Mouse (Mus musculus): ENCODE measurements at regions not wholly inside any gene's neighbourhood (a gene's known extent, or its start where the extent isn't known, plus 50 kb on each side); places are given as distances from the start of the nearest gene placed in this dataset.
"Not testable (repeated sequence)": the region's sequence is repeated elsewhere in the genome, so short reads cannot be mapped to it uniquely, and the experiment has no call there.

GRCm38 (mm10) chr8:88906244-88906643 lies 137.7 kb downstream of the Sall1 start:
- DNase-seq (ENCODE audit: extremely low spot score, low spot score), result no peak

DNA sequence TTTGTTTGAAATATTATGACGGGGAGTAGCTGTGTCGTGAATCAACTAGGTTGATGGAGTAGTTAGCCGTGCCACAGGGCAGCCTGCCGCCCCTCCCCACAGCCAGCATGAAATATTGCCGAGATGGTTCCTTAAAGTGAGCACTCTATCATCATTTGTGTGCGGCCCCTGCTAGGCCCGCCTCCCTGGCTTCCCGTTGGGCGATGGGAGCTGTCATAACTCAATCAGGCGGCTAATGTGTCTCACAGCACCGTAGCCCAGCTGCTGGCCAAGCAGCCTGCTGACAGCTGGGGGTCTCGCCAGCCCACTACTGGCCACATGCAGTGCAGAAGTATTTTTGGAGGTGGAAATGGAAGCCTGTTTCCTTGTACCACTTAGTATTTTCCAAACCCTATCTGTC lies 140.9 kb downstream of the Sall1 start:
- peak; percentile 45 for DNase-seq (ENCODE audit: extremely low spot score, low spot score)

DNA sequence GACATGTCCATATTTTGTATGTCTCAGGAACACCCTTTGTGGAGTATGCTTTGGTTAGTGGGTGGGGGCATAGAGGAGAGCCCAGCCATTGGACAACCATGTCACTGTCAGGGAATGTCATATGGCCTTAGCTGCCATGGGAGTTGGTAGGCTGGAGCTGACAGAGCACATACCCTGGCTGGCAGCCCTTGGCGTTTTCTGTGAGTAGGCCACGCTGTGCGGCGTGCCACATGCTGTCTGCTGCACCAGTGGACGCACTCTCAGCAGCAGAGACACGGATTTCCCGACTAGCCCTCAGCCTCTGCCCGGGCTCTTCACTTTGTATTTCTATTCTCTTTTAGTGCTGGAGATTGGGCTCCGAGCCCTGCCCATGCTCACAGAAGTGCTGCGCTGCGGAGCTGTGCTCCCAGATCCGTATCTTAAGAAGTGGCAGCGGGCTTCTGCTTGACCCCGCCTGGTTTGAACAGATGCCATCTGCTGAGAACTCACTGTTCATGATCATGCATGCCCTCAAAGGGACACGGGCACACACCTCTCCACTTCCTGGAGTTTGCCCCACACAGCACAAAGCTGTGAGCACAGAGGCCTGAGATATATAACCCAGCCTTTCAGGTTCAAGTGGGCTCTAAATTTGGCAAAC lies 160.1 kb downstream of the Sall1 start:
- no peak for DNase-seq (ENCODE audit: extremely low spot score, low spot score)

DNA sequence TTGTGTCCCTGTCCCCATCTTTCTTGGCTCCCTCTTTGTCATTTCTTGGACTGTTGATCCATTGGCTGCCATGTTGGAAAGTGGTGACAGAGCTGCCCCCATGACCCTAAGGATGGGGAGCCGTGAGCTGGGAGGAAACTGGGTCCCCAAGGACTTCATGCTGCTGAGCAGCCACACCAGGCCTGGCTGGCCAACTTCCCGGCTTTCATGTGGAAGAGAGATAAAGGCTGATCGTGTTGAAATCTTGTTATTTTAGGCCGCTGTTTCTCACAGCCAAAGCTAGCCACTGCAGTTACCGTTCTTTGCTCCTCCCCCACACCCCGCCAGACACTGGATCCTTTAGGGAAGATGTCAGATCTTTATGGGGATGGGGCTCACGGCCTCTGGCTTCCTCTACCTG lies 164.1 kb downstream of the Sall1 start:
- DNase-seq (ENCODE audit: extremely low spot score, low spot score), result no peak

DNA sequence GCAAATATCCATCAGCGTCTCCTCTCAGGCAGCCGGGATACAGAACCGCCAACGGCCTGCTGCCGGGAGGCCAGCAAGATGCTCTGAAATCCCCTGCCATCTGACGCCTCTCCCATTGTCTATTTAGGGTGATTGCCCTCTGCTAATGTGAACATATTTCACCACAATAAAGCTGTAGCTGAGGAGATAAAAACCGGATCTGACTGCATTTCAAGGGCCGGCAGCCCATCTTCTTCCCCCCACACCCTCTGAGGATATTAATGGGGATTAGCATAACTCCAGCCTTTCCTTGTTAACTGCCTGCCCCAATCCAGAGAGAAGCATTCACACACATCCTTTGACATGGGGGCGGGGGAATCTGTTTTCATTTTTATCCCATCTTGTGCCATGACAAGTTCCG lies 166.0 kb downstream of the Sall1 start:
- DNase-seq (ENCODE audit: extremely low spot score, low spot score), result no peak

GRCm38 (mm10) chr8:88862846-88863455 lies 166.1 kb downstream of the Cyld start:
- DNase-seq (ENCODE audit: extremely low spot score, low spot score), result no peak

DNA sequence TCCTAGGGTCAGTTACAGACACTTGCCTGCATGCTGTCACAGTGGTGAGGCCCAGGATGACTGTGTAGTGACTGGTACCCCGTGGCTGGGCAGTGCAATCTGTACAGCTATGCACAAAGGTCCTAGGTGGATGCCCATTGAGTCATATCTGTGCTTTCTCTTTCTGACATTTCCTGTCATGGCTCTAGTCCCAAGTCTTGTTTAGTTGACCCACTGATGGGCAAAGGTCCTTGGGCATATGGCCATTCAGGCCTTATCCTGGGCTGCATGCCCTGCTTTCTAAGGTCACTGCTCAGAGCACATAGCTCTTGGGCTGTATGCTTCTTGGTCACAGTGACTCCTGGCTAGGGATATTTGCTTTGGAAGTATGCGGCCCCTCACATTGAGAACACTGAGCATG lies 160.4 kb downstream of the Cyld start:
- DNase-seq (ENCODE audit: extremely low spot score, low spot score), result no peak

DNA sequence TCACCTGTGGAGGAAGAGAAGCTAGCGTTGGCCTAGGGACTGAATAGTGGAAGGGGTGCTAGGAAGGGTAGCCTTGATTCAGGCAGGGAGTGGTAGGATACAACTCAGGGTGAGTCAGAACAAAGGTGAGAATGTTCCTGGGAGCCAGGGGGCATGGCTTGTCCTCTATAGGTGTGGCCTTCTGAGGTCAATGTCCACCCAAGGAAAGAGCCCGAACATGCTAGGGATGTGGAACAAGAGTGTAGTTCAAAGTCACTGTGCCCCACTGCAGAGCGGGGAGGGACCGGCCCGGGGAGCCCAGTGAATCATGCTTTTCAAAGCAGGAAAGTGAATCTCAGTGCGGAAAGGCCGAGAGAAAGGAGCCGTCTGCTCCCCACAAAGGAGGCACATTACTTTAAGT lies 156.4 kb downstream of the Cyld start:
- DNase-seq (ENCODE audit: extremely low spot score, low spot score), result no peak

DNA sequence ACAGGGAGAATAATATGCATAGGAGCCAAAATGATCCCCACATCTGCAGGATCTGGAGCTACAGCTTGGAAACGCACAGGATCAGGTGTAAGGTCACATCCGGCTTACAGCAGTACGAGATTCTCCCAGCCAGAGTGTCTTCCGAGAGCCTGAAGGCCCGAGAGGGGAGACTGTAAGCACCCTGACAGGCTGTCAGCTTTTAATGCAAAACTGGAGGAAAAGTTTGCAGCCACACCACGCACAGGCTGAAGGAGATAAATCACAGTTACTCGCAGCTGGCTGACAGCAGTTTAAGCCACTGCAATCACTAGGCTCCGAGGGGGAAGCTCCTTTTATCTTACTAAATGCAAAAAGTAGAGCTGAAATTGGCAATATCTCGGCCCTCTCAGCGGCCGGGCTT lies 149.1 kb downstream of the Cyld start:
- DNase-seq (ENCODE audit: extremely low spot score, low spot score), result no peak

DNA sequence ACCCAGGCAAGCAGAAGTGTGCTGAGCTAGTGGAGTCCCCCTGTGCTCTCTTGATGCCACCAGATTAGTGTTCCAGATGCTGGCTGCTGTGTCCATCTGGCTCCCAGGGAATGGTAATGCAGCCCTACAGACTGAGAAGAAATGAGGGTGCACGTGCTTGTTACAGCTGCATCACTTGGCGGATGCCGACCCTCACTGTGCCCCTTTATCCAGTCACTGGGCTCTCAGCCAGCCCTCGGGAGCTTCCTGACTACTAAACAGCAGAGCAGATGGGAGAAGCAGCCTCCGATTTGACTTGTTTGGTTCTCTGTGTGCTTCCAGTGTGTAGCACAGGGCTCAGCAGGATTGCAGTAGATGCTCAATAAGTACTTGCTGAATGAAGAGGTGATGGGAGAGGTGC lies 147.5 kb downstream of the Cyld start:
- DNase-seq (ENCODE audit: extremely low spot score, low spot score), result no peak

GRCm38 (mm10) chr8:88842451-88842850 lies 145.6 kb downstream of the Cyld start:
- DNase-seq (ENCODE audit: extremely low spot score, low spot score), result no peak

- DNase-seq (ENCODE audit: extremely low spot score, low spot score), result no peak
These were observed 143.3 kb downstream of the Cyld start for GRCm38 (mm10) chr8:88840096-88840495.

DNA sequence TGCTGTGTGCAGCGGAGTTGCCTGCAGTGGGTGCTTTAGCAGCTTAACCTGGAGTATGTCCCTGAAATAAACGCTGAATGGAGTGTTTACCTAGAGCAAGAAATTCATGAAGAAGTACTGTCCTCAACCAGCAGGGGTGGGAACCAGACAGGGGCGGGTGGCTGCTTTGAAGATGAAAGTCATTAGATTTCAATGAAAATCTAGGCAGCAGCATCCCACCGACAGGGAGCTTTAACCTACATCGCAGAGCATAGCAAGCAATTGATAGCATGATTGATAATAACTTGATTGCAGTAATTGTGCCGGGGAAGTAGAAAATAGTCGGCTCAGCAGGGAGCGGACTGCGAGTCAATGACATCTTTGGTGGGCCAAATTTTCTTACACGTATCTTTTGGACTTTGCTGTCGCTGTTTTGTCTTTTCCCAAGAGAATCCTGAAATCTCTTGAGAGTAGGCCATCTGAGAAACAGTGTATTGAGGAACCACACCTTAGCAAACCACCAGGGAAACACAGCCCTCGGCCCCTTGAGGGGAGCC lies 139.0 kb downstream of the Cyld start:
- DNase-seq (ENCODE audit: extremely low spot score, low spot score), result no peak

GRCm38 (mm10) chr8:88825816-88826215 lies 129.0 kb downstream of the Cyld start:
- DNase-seq (ENCODE audit: extremely low spot score, low spot score), result no peak

GRCm38 (mm10) chr8:88823931-88824330 lies 127.1 kb downstream of the Cyld start:
- DNase-seq (ENCODE audit: extremely low spot score, low spot score), result no peak

- no peak for DNase-seq (ENCODE audit: extremely low spot score, low spot score)
These were observed 123.5 kb downstream of the Cyld start for GRCm38 (mm10) chr8:88820275-88820850.

DNA sequence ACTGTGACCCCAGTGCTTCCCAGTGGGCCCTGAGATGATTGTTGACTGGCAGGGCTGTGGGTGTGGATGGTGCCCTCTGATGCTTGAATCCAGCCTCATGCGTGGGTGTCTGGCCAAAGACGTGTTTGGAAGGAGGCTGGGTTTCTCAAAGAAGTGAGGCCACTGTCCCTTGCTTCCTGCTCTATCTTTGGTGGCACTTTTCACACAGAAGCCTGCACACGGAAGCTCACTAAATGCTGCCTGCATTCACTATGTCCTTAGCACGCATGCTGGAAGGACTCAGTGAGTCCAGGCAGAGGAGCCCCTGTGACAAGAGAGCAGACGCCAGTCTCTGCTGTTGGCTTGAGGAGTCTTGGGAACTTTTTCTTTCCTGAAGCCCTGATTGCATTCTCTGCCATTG lies 119.6 kb downstream of the Cyld start:
- DNase-seq (ENCODE audit: extremely low spot score, low spot score), result no peak

GRCm38 (mm10) chr8:88814246-88814645 lies 117.4 kb downstream of the Cyld start:
- no peak for DNase-seq (ENCODE audit: extremely low spot score, low spot score)

DNA sequence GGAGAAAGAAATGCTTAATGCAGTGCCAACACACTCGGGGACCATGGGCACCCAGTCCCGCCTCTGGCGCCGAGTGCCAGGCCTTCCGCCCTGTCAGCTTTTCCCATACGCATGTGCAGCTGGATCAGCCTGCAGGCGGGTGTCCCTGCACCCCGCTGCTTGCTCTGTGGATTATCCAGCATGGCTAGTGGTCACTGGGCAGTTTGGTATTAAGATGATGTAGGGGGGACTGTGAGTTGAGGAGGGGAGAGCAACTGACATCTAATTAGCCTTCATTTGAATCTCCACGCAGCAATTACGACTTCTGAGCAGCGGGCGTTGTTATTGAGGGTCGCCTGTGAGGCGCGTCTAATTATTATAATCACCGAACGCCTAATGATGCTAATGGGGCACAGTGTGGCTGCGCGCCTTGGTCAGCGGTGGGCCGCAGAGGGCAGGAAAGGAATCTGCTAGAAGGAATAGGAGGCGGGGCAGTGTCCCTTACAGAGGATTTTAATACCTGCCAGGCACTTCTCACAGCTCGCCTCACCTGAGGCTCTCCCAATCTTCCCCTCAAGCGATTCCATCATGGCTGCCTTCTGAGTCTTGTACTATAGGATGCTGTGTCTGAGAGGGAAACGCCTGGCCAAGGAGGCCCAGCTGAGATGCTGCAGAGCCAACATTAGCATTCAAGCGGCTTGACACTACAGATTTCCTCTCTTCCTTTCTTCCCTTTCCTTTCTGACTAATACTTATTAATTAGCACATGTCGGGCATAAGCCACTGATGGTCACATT lies 116.3 kb downstream of the Cyld start:
- no peak for DNase-seq (ENCODE audit: extremely low spot score, low spot score)

- DNase-seq (ENCODE audit: extremely low spot score, low spot score), result not testable (repeated sequence)
These were observed 110.0 kb downstream of the Cyld start for GRCm38 (mm10) chr8:88806851-88807250.
